Mouse (Mus musculus) heart, adult 2 months (tissue): ENCODE data around the gene Cyp4a12a.
"Not testable (repeated sequence)": the region's sequence is repeated elsewhere in the genome, so short reads cannot be mapped to it uniquely, and the experiment has no call there.

Experiments
- CTCF ChIP-seq: fragments of 200-600 bp; IDR thresholded peaks from 2 replicates; pipeline ENCODE4 v1.8.1; 2022; ENCODE audit warnings: antibody characterized with exemption, mild to moderate bottlenecking, moderate library complexity
- EP300 ChIP-seq: fragments of 200-500 bp; IDR thresholded peaks from 2 replicates; pipeline ENCODE4 v1.6.1; 2011; ENCODE audit warnings: low read depth, low read length, control low read depth; ENCODE audit not compliant: insufficient read depth
- POLR2A ChIP-seq: fragments of 200-500 bp; IDR thresholded peaks from 2 replicates; pipeline ENCODE4 v1.6.1; 2011; ENCODE audit warnings: mild to moderate bottlenecking, low read depth, low read length, control low read depth; ENCODE audit not compliant: insufficient read depth

- TF ChIP-seq POLR2A, CTCF, EP300: not testable (repeated sequence)
These were observed 20.4 kb upstream of the Cyp4a12a start for GRCm38 (mm10) chr4:115278215-115278982.
